Mouse (Mus musculus) hindbrain, embryonic 11.5 days (tissue): Measurements from ENCODE around the gene Etl4. TPM values are rescaled to one million over a fixed set of nuclear protein-coding genes. Genes with fewer than 3 reads are reported as not detected.

Source experiments
- ATAC-seq: fragments of 200-750 bp; cut with Nextera tagmentation; 2 replicates; pipeline ENCODE4 v1.8.0; 2017; ENCODE audit warnings: mild to moderate bottlenecking, moderate TSS enrichment, moderate library complexity; ENCODE audit not compliant: low FRiP score
- DNase-seq: peaks from one replicate; pipeline ENCODE4 v3.0.0-alpha.2; 2015; ENCODE audit warnings: low spot score
- H3K27ac ChIP-seq: fragments of 300-500 bp; sonication (generic); 2 replicates; pipeline ENCODE4 v1.5.1; 2014; ENCODE audit warnings: mild to moderate bottlenecking, low read depth, low read length
- H3K27me3 ChIP-seq: fragments of 300-500 bp; sonication (generic); 2 replicates; pipeline ENCODE4 v1.6.1; 2014; ENCODE audit warnings: mild to moderate bottlenecking, low read length, moderate library complexity, mixed read lengths; ENCODE audit not compliant: control insufficient read depth, insufficient read depth
- H3K36me3 ChIP-seq: fragments of 300-500 bp; sonication (generic); 2 replicates; pipeline ENCODE4 v1.6.1; 2014; ENCODE audit warnings: mild to moderate bottlenecking, low read length, moderate library complexity, mixed read lengths; ENCODE audit not compliant: control insufficient read depth, insufficient read depth
- H3K4me1 ChIP-seq: fragments of 300-500 bp; sonication (generic); replicated peaks from 2 replicates; pipeline ENCODE4 v1.6.1; 2014; ENCODE audit warnings: low read length, mixed read lengths; ENCODE audit not compliant: control insufficient read depth, insufficient read depth
- H3K4me2 ChIP-seq: fragments of 300-500 bp; sonication (generic); replicated peaks from 2 replicates; pipeline ENCODE4 v1.6.1; 2014; ENCODE audit warnings: mild to moderate bottlenecking, low read depth, low read length
- H3K4me3 ChIP-seq: fragments of 300-500 bp; sonication (generic); 2 replicates; pipeline ENCODE4 v1.5.1; 2014; ENCODE audit warnings: low read depth, low read length
- H3K9ac ChIP-seq: fragments of 300-500 bp; sonication (generic); 2 replicates; pipeline ENCODE4 v1.6.1; 2014; ENCODE audit warnings: low read depth, low read length
- H3K9me3 ChIP-seq: fragments of 300-500 bp; sonication (generic); 2 replicates; pipeline ENCODE4 v1.6.1; 2016; ENCODE audit warnings: low read length; ENCODE audit not compliant: control insufficient read depth
- WGBS: fragments of 180-500 bp; shearing (Covaris S2); extraction: QIAGEN DNeasy Blood & Tissue Kit; methylation state at CpG from one replicate; pipeline ENCODE4 v1.1.7; 2014; 5-methylcytosine and 5-hydroxymethylcytosine counted together
- polyA plus RNA-seq: library from polyadenylated mRNA; unstranded; fragments of >200 nt; fragmentation: Nextera tagmentation; extraction: Ambion mirVana; gene quantifications from 2 replicates; pipeline ENCODE4 v1.2.1, GENCODE M21; 2014

The Etl4 gene
- polyA plus RNA-seq, 1 experiment from 2014 or later, result 26.2 TPM

- no peaks in the 10 kb centered on the region for H3K27me3 ChIP-seq
- no peaks in the 10 kb centered on the region for H3K36me3 ChIP-seq
- no peak overlapping the region for H3K4me3 ChIP-seq
- ATAC-seq (no peak), DNase-seq (no peak)
- 51% methylated on average over 8 of the region's 8 CpGs for WGBS
- no peaks in the 10 kb centered on the region for H3K4me1 ChIP-seq
- no peak overlapping the region for H3K4me2 ChIP-seq
- H3K9me3 ChIP-seq, result no peaks in the 10 kb centered on the region
- H3K27ac ChIP-seq, result no peak overlapping the region
- H3K9ac ChIP-seq, result no peak overlapping the region
Measured at GRCm38 (mm10) chr2:20496219-20496800, 586.7 kb downstream of the Etl4 start.

- Histone ChIP-seq H3K4me2 (no peak overlapping the region; the same call in 1 of the 2 replicates), H3K27me3 (no peaks in the 10 kb centered on the region), H3K36me3 (no peaks in the 10 kb centered on the region), H3K4me3 (no peak overlapping the region), H3K4me1 (no peaks in the 10 kb centered on the region), H3K27ac (no peak overlapping the region), H3K9me3 (no peaks in the 10 kb centered on the region), H3K9ac (no peak overlapping the region)
- 59% methylated on average over 6 of the region's 6 CpGs for WGBS
- ATAC-seq, result no peak
- no peak for DNase-seq
Measured at GRCm38 (mm10) chr2:20507832-20508723, 598.5 kb downstream of the Etl4 start.

- H3K4me1 ChIP-seq, result no peaks in the 10 kb centered on the region
- no peaks in the 10 kb centered on the region for H3K9me3 ChIP-seq
- DNase-seq (no peak), ATAC-seq (no peak)
- no peak overlapping the region for H3K9ac ChIP-seq
- H3K4me3 ChIP-seq, result no peak overlapping the region
- no peaks in the 10 kb centered on the region for H3K36me3 ChIP-seq
- no peaks in the 10 kb centered on the region for H3K27me3 ChIP-seq
- WGBS, result 75% methylated on average over 3 of the region's 3 CpGs
- no peak overlapping the region; the same call in 1 of the 2 replicates for H3K4me2 ChIP-seq
- no peak overlapping the region for H3K27ac ChIP-seq
Measured at GRCm38 (mm10) chr2:20508724-20509052, 599.1 kb downstream of the Etl4 start.

DNA sequence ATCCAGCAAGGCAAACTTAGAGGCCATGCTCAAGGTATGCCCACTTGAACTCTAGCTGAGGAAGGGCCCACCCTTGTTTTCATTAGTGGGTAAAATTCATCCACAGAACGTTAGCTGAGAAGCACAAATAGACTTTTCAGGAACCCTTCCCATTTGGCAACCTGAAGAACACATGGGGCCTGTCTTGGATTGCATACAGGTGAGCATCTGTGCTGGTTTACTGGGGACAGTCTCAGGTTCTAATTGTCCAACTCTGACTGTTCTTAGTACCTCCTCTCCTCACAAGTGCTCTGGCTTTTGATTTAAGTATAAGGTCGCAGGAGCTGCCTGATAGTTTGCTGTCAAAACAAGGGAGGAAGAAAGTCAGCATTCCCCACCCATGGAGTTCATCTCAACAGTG is 600.5 kb downstream of the Etl4 start:
- Histone ChIP-seq H3K9me3 (no peaks in the 10 kb centered on the region), H3K4me3 (no peak overlapping the region), H3K27me3 (no peaks in the 10 kb centered on the region), H3K36me3 (no peaks in the 10 kb centered on the region), H3K4me1 (no peaks in the 10 kb centered on the region), H3K4me2 (no peak overlapping the region), H3K27ac (no peak overlapping the region), H3K9ac (no peak overlapping the region)
- 79% methylated on average over 2 of the region's 2 CpGs for WGBS
- ATAC-seq (no peak), DNase-seq (no peak)

DNA sequence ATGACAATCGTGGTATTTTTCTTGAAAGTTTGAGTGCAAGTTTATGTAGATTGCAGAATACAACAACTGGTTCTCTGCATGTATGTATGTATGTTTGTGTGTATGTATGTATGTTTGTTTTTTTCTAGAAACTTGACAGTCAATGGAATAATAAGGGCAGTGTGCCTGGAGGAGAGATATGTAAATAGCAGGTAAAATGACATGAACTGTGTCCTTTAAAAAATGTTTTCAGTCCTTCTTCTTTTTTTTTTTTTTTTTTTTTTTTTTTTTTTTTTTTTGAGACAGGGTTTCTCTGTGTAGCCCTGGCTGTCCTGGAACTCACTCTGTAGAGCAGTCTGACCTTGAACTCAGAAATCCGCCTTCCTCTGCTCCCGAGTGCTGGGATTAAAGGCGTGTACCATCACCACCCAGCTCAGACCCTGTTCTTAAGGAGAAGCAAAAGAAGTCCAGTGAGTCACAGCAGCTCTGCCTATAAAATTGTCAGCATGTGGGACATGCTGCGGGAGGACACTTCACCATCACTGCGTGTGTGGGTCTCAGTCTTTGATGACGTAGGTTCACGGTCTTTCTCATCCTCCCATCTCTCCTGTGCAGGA is 606.8 kb downstream of the Etl4 start:
- no peak for ATAC-seq
- no peak overlapping the region for H3K4me3 ChIP-seq
- H3K27me3 ChIP-seq, result no peaks in the 10 kb centered on the region
- H3K27ac ChIP-seq, result no peak overlapping the region
- H3K9me3 ChIP-seq, result no peaks in the 10 kb centered on the region
- 95% methylated on average over 8 of the region's 8 CpGs for WGBS
- no peak overlapping the region for H3K9ac ChIP-seq
- no peaks in the 10 kb centered on the region for H3K36me3 ChIP-seq
- H3K4me1 ChIP-seq, result no peaks in the 10 kb centered on the region; the same call in 1 of the 2 replicates
- no peak overlapping the region for H3K4me2 ChIP-seq
- no peak for DNase-seq

DNA sequence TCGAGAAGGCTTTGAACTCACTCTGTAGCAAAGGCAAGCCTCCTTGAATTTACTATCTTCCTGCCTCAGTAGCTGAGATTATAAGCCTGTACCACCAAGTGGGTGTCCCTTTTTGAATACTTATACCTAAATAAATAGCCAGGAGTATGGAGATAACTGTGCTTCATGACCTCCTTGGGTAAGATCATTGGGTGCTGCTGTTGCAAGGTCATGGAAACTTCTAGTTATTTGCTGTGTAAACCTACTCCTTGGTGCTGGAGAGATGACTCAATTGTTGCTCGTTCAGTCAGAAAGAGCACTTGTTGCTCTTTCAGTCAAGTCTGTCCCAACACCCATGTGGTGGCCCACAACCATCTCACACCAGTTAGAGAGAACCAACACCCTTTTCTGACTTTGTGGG is 608.3 kb downstream of the Etl4 start:
- Histone ChIP-seq H3K4me2 (no peak overlapping the region), H3K4me3 (no peak overlapping the region), H3K27ac (no peak overlapping the region), H3K36me3 (no peaks in the 10 kb centered on the region), H3K27me3 (no peaks in the 10 kb centered on the region), H3K9ac (no peak overlapping the region), H3K4me1 (no peaks in the 10 kb centered on the region; the same call in 1 of the 2 replicates), H3K9me3 (no peaks in the 10 kb centered on the region)
- 89% methylated on average over 2 of the region's 2 CpGs for WGBS
- no peak for DNase-seq
- ATAC-seq, result no peak

DNA sequence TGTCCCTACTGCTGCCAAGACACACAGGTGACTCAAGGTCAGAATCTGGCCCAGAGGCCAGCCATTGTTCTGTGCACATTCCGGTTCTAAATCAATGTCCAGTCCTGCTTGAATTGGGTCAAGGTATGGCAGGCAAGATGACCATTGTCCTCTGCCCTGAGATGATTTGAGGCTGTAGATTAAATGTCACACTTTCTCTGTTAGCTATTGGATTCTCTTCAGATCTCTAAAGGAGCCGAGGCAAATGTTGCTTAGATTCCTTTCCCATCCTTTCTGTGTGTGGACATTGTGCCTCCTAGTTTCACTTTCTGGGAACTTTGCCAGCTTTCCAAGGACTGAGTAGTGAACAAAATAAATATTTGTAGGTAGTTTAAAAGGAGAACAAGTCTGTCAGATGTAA is 608.9 kb downstream of the Etl4 start:
- DNase-seq (no peak), ATAC-seq (no peak)
- Histone ChIP-seq H3K9me3 (no peaks in the 10 kb centered on the region), H3K27ac (no peak overlapping the region), H3K4me1 (no peaks in the 10 kb centered on the region; the same call in 1 of the 2 replicates), H3K36me3 (no peaks in the 10 kb centered on the region), H3K4me2 (no peak overlapping the region), H3K27me3 (no peaks in the 10 kb centered on the region), H3K4me3 (no peak overlapping the region), H3K9ac (no peak overlapping the region)
- WGBS, result 75% methylated on average over 2 of the region's 2 CpGs

DNA sequence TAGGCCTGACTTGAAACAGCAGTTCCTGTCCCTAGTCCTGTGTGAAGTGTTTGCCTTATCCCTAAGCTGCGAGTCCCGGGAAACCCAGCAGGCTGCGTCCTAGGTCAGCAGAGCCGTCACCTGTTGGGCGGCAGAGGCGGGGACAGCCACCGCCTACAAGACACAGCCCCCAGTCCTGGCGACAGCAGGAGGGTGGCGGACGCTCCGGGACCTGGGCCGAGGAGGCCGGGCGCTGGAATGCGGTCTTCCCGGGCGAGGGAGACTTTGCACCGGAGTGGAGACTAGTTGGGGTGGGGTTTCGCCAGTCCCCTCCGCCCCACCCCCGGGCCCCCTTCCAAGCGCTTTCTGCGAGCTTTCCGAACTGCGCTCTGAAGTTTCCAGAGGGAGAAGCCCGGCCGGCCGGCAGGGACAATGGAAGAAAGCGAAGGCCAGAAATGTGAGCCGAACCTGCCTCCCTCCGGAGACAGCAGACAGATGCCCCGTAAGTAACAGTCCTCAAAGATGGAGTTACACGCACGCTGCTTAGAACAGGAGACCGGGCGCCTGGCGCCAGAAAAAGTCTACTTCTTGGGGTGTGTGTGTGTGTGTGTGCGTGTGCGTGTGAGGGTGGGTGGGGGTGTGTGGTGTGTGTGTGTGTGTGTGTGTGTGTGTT is 610.0 kb downstream of the Etl4 start:
- H3K27ac ChIP-seq, result no peak overlapping the region
- under 1% methylated on average over 39 of the region's 39 CpGs for WGBS

More for the DNA sequence above, 610.0 kb downstream of the Etl4 start:
- H3K4me3 ChIP-seq, result peak overlapping the region; percentile 49
- H3K4me2 ChIP-seq, result peak overlapping the region; percentile 81
- H3K4me1 ChIP-seq, result no peaks in the 10 kb centered on the region; the same call in 1 of the 2 replicates
- ATAC-seq, result peak; percentile 88
- no peaks in the 10 kb centered on the region for H3K27me3 ChIP-seq
- peak; percentile 61 for DNase-seq
- H3K9ac ChIP-seq, result peak overlapping the region; percentile 53
- H3K9me3 ChIP-seq, result no peaks in the 10 kb centered on the region
- H3K36me3 ChIP-seq, result no peaks in the 10 kb centered on the region
